Mouse (Mus musculus) E14TG2a.4 (cell line): Measurements from ENCODE around the gene Fkbp15.

Source experiments
- CTCF ChIP-seq: conservative IDR thresholded peaks from 2 replicates; pipeline ENCODE4 v1.5.1; 2014; ENCODE audit warnings: low read length
- NANOG ChIP-seq: IDR thresholded peaks from 2 replicates; pipeline ENCODE4 v1.6.1; 2014; ENCODE audit warnings: borderline replicate concordance, low read length, mixed read lengths
- POU5F1 ChIP-seq: IDR thresholded peaks from 2 replicates; pipeline ENCODE4 v1.6.1; 2014; ENCODE audit warnings: low read length, borderline replicate concordance

DNA sequence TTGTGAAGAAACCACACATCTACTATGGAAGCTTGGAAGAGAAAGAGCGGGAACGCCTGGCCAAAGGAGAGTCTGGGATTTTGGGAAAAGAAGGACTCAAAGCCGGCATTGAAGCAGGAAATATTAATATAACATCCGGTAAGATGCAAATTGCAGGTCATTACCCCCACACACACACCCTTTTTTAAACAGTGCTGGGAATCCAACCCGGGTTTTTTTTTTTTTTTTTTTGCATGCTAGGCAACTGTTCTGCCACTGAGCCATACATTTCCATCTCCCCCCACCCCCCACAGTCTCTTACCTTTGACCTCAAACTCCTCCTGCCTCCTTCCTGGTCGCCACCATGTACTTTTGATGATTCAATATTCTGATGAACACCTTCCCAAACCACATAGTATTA is 49.3 kb upstream of the Fkbp15 start:
- TF ChIP-seq CTCF (no peak), POU5F1 (no peak), NANOG (no peak)
